Mouse (Mus musculus): ENCODE measurements around the gene Gm49383. TPM values are rescaled to one million over a fixed set of nuclear protein-coding genes. Genes with fewer than 3 reads are reported as not detected.

The Gm49383 gene
- polyA plus RNA-seq, 1 experiment from 2014 or later: 28.2 TPM

GRCm38 (mm10) chr12:69197378-69198163, 667 bp upstream of the Gm49383 start:
- H3K27me3 ChIP-seq: no peaks in the 10 kb centered on the region
- peaks cover 23% of the 10 kb centered on the region for H3K4me1 ChIP-seq
- H3K36me3 ChIP-seq: peaks cover 27% of the 10 kb centered on the region
- peak overlapping the region; percentile 71 for H3K4me3 ChIP-seq
- under 1% methylated on average over 94 of the region's 94 CpGs for WGBS
- peak overlapping the region; percentile 87 for H3K9ac ChIP-seq
- peak overlapping the region; percentile 94 for H3K4me2 ChIP-seq
- peak; percentile 69 for ATAC-seq (ENCODE audit: insufficient number of reproducible peaks, low FRiP score, low TSS enrichment, low read depth)
- no peaks in the 10 kb centered on the region for H3K9me3 ChIP-seq
- H3K27ac ChIP-seq: peak overlapping the region; percentile 92

DNA sequence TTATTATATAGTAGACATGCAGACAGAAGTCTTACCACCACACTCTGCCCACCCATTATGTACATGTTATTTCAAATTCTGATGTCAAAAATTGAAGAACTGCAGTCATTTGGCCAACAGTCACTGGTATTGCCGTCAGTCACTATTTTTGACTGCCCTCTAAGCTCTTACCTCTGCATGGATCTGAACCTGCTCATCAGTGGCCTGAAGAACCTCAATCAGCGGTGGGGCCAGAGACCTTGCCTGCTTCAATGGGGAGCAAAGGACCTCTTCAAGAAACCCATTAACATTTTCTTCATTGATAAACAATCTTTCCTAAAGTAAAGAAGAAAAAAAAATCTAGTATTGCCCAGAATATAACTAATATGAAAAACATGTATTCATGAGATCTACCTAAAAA, 4.3 kb downstream of the Gm49383 start:
- Histone ChIP-seq H3K27ac (no peak overlapping the region), H3K36me3 (peaks cover 31% of the 10 kb centered on the region), H3K9ac (no peak overlapping the region), H3K9me3 (no peaks in the 10 kb centered on the region), H3K4me2 (no peak overlapping the region), H3K4me3 (no peak overlapping the region), H3K4me1 (peaks cover 10% of the 10 kb centered on the region; the same call in 1 of the 2 replicates), H3K27me3 (no peaks in the 10 kb centered on the region)
- 94% methylated on average over 2 of the region's 2 CpGs for WGBS
- no peak for ATAC-seq (ENCODE audit: insufficient number of reproducible peaks, low FRiP score, low TSS enrichment, low read depth)

DNA sequence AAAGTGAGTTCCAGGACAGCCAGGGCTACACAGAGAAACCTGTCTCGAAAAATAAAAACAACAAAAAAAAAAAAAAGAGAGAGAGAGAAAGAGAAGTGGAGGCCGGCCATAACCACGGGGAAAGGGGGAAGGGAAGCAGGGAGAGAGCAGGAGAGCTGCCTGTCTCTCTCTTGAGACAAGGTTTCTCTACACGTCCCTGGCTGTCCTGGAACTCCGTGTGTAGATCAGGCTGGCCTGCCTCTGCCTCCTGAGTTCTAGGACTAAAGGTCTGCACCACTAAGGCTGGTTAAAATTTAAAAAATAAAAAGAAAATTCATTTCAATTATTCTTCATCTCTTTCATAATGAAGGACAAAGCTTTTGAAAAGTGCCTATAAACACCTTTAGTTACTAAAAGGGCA, 5.5 kb downstream of the Gm49383 start:
- H3K9ac ChIP-seq: no peak overlapping the region
- H3K9me3 ChIP-seq: no peaks in the 10 kb centered on the region
- H3K4me3 ChIP-seq: no peak overlapping the region
- no peak overlapping the region for H3K4me2 ChIP-seq
- 86% methylated on average over 5 of the region's 5 CpGs for WGBS
- no peak overlapping the region for H3K27ac ChIP-seq
- H3K27me3 ChIP-seq: no peaks in the 10 kb centered on the region
- H3K36me3 ChIP-seq: peaks cover 38% of the 10 kb centered on the region
- peaks cover 15% of the 10 kb centered on the region for H3K4me1 ChIP-seq
- ATAC-seq (ENCODE audit: insufficient number of reproducible peaks, low FRiP score, low TSS enrichment, low read depth): no peak

GRCm38 (mm10) chr12:69190522-69190921, 6.4 kb downstream of the Gm49383 start:
- Histone ChIP-seq H3K9me3 (no peaks in the 10 kb centered on the region), H3K4me2 (no peak overlapping the region), H3K27me3 (no peaks in the 10 kb centered on the region), H3K4me1 (peaks cover 10% of the 10 kb centered on the region), H3K27ac (no peak overlapping the region), H3K36me3 (peaks cover 38% of the 10 kb centered on the region), H3K4me3 (no peak overlapping the region), H3K9ac (no peak overlapping the region)
- ATAC-seq (ENCODE audit: insufficient number of reproducible peaks, low FRiP score, low TSS enrichment, low read depth): no peak
- 77% methylated on average over 1 of the region's 1 CpGs for WGBS

DNA sequence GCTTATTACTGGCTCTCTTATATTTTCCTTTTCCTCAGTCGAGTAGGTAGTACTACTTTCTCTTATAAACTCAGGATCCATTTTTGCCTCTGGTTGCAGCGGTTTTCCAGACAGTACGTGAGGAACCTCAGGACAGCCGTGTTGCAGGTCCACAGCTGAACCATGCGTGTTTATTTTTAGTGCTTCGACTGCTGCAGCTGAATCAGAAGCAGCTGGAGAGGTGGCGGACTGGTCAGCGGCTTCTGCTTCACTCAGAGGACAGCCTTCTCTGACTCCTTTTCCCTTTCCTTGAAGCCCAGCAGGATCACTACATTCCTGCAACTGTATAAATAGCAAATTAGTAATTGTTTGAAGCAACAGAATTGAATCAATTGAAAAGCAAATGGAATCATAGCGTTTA, 6.8 kb downstream of the Gm49383 start:
- 89% methylated on average over 9 of the region's 9 CpGs for WGBS
- no peak overlapping the region for H3K4me3 ChIP-seq
- no peaks in the 10 kb centered on the region for H3K9me3 ChIP-seq
- H3K27ac ChIP-seq: no peak overlapping the region
- H3K9ac ChIP-seq: no peak overlapping the region
- no peak for ATAC-seq (ENCODE audit: insufficient number of reproducible peaks, low FRiP score, low TSS enrichment, low read depth)
- peaks cover 13% of the 10 kb centered on the region for H3K4me1 ChIP-seq
- peaks cover 38% of the 10 kb centered on the region for H3K36me3 ChIP-seq
- H3K27me3 ChIP-seq: no peaks in the 10 kb centered on the region
- H3K4me2 ChIP-seq: no peak overlapping the region

- no peak overlapping the region for H3K9ac ChIP-seq
- no peak overlapping the region for H3K4me2 ChIP-seq
- 66% methylated on average over 5 of the region's 5 CpGs for WGBS
- no peaks in the 10 kb centered on the region for H3K9me3 ChIP-seq
- H3K27ac ChIP-seq: no peak overlapping the region
- H3K4me3 ChIP-seq: no peak overlapping the region
- peaks cover 17% of the 10 kb centered on the region for H3K4me1 ChIP-seq
- no peak for ATAC-seq (ENCODE audit: insufficient number of reproducible peaks, low FRiP score, low TSS enrichment, low read depth)
- no peaks in the 10 kb centered on the region for H3K27me3 ChIP-seq
- peaks cover 40% of the 10 kb centered on the region for H3K36me3 ChIP-seq
Observed at GRCm38 (mm10) chr12:69186811-69187471, 10.0 kb downstream of the Gm49383 start.

DNA sequence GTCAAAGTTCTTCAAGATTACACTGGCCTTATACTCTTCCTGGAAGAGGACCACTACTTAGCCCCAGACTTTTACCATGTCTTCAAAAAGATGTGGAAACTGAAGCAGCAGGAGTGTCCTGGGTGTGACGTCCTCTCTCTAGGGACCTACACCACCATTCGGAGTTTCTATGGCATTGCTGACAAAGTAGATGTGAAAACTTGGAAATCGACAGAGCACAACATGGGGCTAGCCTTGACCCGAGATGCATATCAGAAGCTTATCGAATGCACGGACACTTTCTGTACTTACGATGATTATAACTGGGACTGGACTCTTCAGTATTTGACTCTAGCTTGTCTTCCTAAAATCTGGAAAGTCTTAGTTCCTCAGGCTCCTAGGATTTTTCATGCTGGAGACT, 11.5 kb downstream of the Gm49383 start:
- WGBS: 79% methylated on average over 7 of the region's 7 CpGs
- H3K9ac ChIP-seq: peak overlapping the region; percentile 66; the same call in 1 of the 2 replicates
- peaks cover 39% of the 10 kb centered on the region for H3K36me3 ChIP-seq

DNA sequence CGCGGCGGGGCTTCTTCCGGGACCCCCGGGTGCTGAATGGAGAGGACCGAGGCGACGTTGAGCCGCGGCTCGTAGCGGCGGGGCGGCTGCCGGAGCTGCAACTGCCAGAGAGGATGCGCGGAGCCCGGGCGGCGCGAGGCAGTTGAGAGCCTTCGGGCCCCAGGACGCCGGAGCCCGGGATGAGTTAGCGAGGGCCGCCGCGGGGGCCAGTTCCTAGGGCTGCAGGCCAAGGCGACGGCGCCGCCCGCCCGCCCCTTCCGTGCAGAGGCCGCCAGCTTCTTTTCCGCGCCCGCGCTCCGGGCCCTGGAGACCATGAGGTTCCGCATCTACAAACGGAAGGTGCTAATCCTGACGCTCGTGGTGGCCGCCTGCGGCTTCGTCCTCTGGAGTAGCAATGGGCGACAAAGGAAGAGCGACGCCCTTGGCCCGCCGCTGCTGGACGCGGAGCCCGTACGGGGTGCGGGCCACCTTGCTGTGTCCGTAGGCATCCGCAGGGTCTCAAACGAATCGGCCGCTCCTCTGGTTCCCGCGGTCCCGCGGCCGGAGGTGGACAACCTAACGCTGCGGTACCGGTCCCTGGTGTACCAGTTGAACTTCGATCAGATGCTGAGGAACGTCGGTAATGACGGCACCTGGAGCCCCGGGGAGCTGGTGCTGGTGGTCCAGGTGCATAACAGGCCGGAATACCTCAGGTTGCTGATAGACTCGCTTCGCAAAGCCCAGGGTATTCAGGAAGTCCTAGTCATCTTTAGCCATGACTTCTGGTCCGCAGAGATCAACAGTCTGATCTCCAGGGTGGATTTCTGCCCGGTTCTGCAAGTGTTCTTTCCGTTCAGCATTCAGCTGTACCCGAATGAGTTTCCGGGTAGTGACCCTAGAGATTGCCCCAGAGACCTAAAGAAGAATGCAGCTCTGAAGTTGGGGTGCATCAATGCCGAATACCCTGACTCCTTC, 12.3 kb downstream of the Gm49383 start:
- Histone ChIP-seq H3K27me3 (no peaks in the 10 kb centered on the region), H3K4me1 (peaks cover 17% of the 10 kb centered on the region), H3K9ac (peak overlapping the region; percentile 66), H3K36me3 (peaks cover 32% of the 10 kb centered on the region), H3K9me3 (no peaks in the 10 kb centered on the region), H3K27ac (peak overlapping the region; percentile 92), H3K4me3 (peak overlapping the region; percentile 89), H3K4me2 (peak overlapping the region; percentile 80)
- 1% methylated on average over 82 of the region's 86 CpGs for WGBS
- ATAC-seq (ENCODE audit: insufficient number of reproducible peaks, low FRiP score, low TSS enrichment, low read depth): peak; percentile 65

More for the DNA sequence above, 11.5 kb downstream of the Gm49383 start:
- H3K9me3 ChIP-seq: no peaks in the 10 kb centered on the region
- peak overlapping the region; percentile 89 for H3K4me3 ChIP-seq
- H3K4me1 ChIP-seq: peaks cover 17% of the 10 kb centered on the region
- H3K27ac ChIP-seq: no peak overlapping the region
- no peaks in the 10 kb centered on the region for H3K27me3 ChIP-seq
- H3K4me2 ChIP-seq: peak overlapping the region; percentile 80
- ATAC-seq (ENCODE audit: insufficient number of reproducible peaks, low FRiP score, low TSS enrichment, low read depth): no peak

GRCm38 (mm10) chr12:69183583-69184308, 13.2 kb downstream of the Gm49383 start, which contains the start of the genes Rpl36al and Mgat2:
Gene Rpl36al, minus strand, starts transcription at chr12:69184083.
Gene Mgat2, plus strand, starts transcription at chr12:69184157.
- Histone ChIP-seq H3K4me3 (peak within 1 kb of the TSS; percentile 89), H3K4me1 (peaks cover 17% of the 10 kb centered on the region), H3K9ac (peak within 1 kb of the TSS; percentile 76), H3K36me3 (peaks cover 26% of the 10 kb centered on the region), H3K4me2 (peak within 1 kb of the TSS; percentile 80), H3K9me3 (no peaks in the 10 kb centered on the region), H3K27ac (peak within 1 kb of the TSS; percentile 92), H3K27me3 (no peaks in the 10 kb centered on the region)
- peak; percentile 99 for ATAC-seq (ENCODE audit: insufficient number of reproducible peaks, low FRiP score, low TSS enrichment, low read depth)
- WGBS: under 1% methylated on average over 83 of the region's 84 CpGs

- H3K27me3 ChIP-seq: no peaks in the 10 kb centered on the region
- ATAC-seq (ENCODE audit: insufficient number of reproducible peaks, low FRiP score, low TSS enrichment, low read depth): no peak
- no peaks in the 10 kb centered on the region for H3K9me3 ChIP-seq
- peaks cover 13% of the 10 kb centered on the region for H3K36me3 ChIP-seq
- H3K9ac ChIP-seq: no peak overlapping the region
- H3K4me2 ChIP-seq: no peak overlapping the region
- H3K4me1 ChIP-seq: peaks cover 12% of the 10 kb centered on the region
- WGBS: 88% methylated on average over 4 of the region's 4 CpGs
- no peak overlapping the region for H3K4me3 ChIP-seq
- no peak overlapping the region for H3K27ac ChIP-seq
Observed at GRCm38 (mm10) chr12:69181800-69182199, 15.1 kb downstream of the Gm49383 start.

DNA sequence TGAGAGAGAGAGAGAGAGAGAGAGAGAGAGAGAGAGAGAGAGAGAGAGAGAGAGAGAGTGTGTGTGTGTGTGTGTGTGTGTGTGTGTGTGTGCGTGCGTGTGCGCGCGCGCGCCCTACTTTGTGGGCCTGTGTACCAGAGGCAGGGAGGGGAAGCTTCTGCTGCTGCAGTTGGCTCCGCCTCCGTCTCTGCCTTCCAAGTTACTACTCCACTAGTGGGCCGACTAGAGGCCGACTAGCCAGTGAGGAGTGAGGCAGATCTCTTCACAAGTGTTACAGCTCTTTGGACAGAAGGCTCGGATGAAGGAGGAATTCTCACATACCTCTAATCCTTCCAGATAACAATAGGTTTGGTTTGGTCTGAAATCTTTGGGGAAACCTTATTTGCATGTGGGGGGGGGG, 17.5 kb downstream of the Gm49383 start:
- peaks cover 28% of the 10 kb centered on the region for H3K36me3 ChIP-seq
- 53% methylated on average over 5 of the region's 12 CpGs for WGBS

More for the DNA sequence above, 17.5 kb downstream of the Gm49383 start:
- H3K4me2 ChIP-seq: no peak overlapping the region
- ATAC-seq (ENCODE audit: insufficient number of reproducible peaks, low FRiP score, low TSS enrichment, low read depth): no peak
- no peak overlapping the region for H3K9ac ChIP-seq
- no peak overlapping the region for H3K27ac ChIP-seq
- H3K27me3 ChIP-seq: no peaks in the 10 kb centered on the region
- H3K4me3 ChIP-seq: no peak overlapping the region
- H3K9me3 ChIP-seq: no peaks in the 10 kb centered on the region
- no peaks in the 10 kb centered on the region for H3K4me1 ChIP-seq
